Mouse (Mus musculus) lung, embryonic 14.5 days (tissue): Measurements from ENCODE around the gene Zfp382. TPM values are rescaled to one million over a fixed set of nuclear protein-coding genes. Genes with fewer than 3 reads are reported as not detected.
A peak's percentile ranks its signal among the peaks of the same experiment; 100 is the strongest.

Experiments used
- ATAC-seq: fragments of 200-750 bp; cut with Nextera tagmentation; 2 replicates; pipeline ENCODE4 v1.8.0; 2017; ENCODE audit warnings: mild to moderate bottlenecking, moderate TSS enrichment, moderate library complexity; ENCODE audit not compliant: insufficient read depth
- DNase-seq: peaks from one replicate; pipeline ENCODE4 v3.0.0-alpha.2; 2015
- H3K27ac ChIP-seq: fragments of 300-500 bp; sonication (generic); 2 replicates; pipeline ENCODE4 v1.5.1; 2014; ENCODE audit warnings: low read depth, mild to moderate bottlenecking, moderate library complexity
- H3K27me3 ChIP-seq: fragments of 300-500 bp; sonication (generic); 2 replicates; pipeline ENCODE4 v1.6.1; 2014; ENCODE audit warnings: low read length, control low read depth; ENCODE audit not compliant: insufficient read depth
- H3K36me3 ChIP-seq: fragments of 300-500 bp; sonication (generic); 2 replicates; pipeline ENCODE4 v1.6.1; 2014; ENCODE audit warnings: control low read depth; ENCODE audit not compliant: insufficient read depth
- H3K4me1 ChIP-seq: fragments of 300-500 bp; sonication (generic); 2 replicates; pipeline ENCODE4 v1.6.1; 2014; ENCODE audit warnings: antibody characterized with exemption, control low read depth; ENCODE audit not compliant: insufficient read depth
- H3K4me2 ChIP-seq: fragments of 300-500 bp; sonication (generic); 2 replicates; pipeline ENCODE4 v1.6.1; 2014; ENCODE audit warnings: mild to moderate bottlenecking
- H3K4me3 ChIP-seq: fragments of 300-500 bp; sonication (generic); 2 replicates; pipeline ENCODE4 v1.5.1; 2014; ENCODE audit warnings: low read depth, low read length
- H3K9ac ChIP-seq: fragments of 300-500 bp; sonication (generic); 2 replicates; pipeline ENCODE4 v1.6.1; 2014
- H3K9me3 ChIP-seq: fragments of 300-500 bp; sonication (generic); 2 replicates; pipeline ENCODE4 v1.6.1; 2016; ENCODE audit warnings: low read depth, low read length, control low read depth
- CTCF ChIP-seq: IDR thresholded peaks from 2 replicates; pipeline ENCODE4 v1.5.1; 2016; ENCODE audit warnings: antibody characterized with exemption, low read depth
- WGBS: fragments of 180-500 bp; shearing (Covaris S2); extraction: QIAGEN DNeasy Blood & Tissue Kit; methylation state at CpG from one replicate; pipeline ENCODE4 v1.1.7; 2014; 5-methylcytosine and 5-hydroxymethylcytosine counted together
- polyA plus RNA-seq: library from polyadenylated mRNA; unstranded; fragments of >200 nt; fragmentation: Nextera tagmentation; extraction: Ambion mirVana; gene quantifications from 2 replicates; pipeline ENCODE4 v1.2.1, GENCODE M21; 2014

Zfp382 gene
- polyA plus RNA-seq, 1 experiment from 2014 or later = 8.1 TPM

GRCm38 (mm10) chr7:30090970-30091585 is 30.7 kb upstream of the Zfp382 start:
- H3K27ac ChIP-seq = no peak overlapping the region
- peaks cover 8% of the 10 kb centered on the region; the same call in 1 of the 2 replicates for H3K36me3 ChIP-seq
- ATAC-seq (no peak), DNase-seq (peak; percentile 81)
- no peaks in the 10 kb centered on the region for H3K27me3 ChIP-seq
- H3K4me3 ChIP-seq = peak overlapping the region; percentile 62
- WGBS = 6% methylated on average over 9 of the region's 9 CpGs
- peak overlapping the region; percentile 62 for H3K4me2 ChIP-seq
- 0 out of 2 replicates have a peak, but pooled peaks cover 4% of the 10 kb centered on the region for H3K4me1 ChIP-seq
- peak; percentile 61 for TF ChIP-seq CTCF
- no peak overlapping the region for H3K9ac ChIP-seq
- H3K9me3 ChIP-seq = no peaks in the 10 kb centered on the region

DNA sequence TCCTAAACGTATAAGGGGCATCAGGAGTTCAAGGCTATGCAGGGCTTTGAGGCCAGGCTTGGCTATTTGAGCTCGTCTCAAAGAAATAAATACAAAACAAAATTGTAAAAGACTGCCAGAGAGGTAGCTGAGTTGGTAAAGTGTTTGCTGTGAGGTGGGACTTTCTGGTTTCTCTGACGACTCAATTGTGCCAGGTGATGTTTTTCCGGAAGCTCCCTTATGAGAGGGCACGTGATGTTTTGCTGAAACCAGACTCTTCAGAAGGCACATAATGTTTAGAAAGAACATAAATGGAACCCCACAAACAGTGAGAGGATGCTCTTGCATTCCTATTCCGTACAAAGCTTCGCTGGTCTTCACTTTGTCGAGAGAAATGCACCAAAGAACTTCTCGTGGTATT is 29.1 kb upstream of the Zfp382 start:
- no peak overlapping the region for H3K27ac ChIP-seq
- H3K36me3 ChIP-seq = peaks cover 3% of the 10 kb centered on the region; the same call in 1 of the 2 replicates
- no peaks in the 10 kb centered on the region for H3K9me3 ChIP-seq
- H3K9ac ChIP-seq = no peak overlapping the region
- DNase-seq (no peak), ATAC-seq (no peak)
- H3K4me3 ChIP-seq = no peak overlapping the region
- 0 out of 2 replicates have a peak, but pooled peaks cover 4% of the 10 kb centered on the region for H3K4me1 ChIP-seq
- no peaks in the 10 kb centered on the region for H3K27me3 ChIP-seq
- 75% methylated on average over 9 of the region's 9 CpGs for WGBS
- H3K4me2 ChIP-seq = no peak overlapping the region
- no peak for TF ChIP-seq CTCF

DNA sequence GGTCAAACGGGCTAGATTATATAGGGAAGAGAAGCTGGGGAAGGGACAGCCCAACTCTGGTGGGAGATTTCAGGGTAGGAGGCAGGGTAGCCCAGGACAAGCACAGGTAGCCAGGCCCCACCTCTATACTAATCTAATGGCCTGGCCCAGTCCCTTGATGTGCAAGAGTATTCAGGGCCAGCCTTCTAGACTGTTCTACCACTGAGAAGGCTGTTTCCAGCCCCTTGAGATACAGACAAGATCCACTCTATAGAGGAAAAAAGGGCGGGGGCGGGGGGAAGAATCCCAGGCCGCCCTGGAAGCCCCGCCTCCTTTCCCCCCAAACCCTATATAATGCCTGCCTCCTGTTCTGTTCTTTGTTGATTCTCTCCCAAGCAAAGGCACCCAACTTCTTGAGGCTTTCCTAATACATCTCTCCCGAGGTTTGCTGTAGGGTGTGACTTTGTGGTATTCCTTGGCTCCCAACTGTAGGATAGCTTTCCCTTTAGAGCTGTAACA is 27.8 kb upstream of the Zfp382 start:
- H3K27me3 ChIP-seq = no peaks in the 10 kb centered on the region
- 0 out of 2 replicates have a peak, but pooled peaks cover 4% of the 10 kb centered on the region for H3K4me1 ChIP-seq
- H3K9ac ChIP-seq = peak overlapping the region; percentile 71; the same call in 1 of the 2 replicates
- DNase-seq = no peak
- peak overlapping the region; percentile 79 for H3K4me2 ChIP-seq
- 71% methylated on average over 6 of the region's 6 CpGs for WGBS
- ATAC-seq = no peak
- 0 out of 2 replicates have a peak overlapping the region, but pooled peaks have one; percentile 42 for H3K27ac ChIP-seq
- H3K4me3 ChIP-seq = peak overlapping the region; percentile 51
- no peaks in the 10 kb centered on the region for H3K9me3 ChIP-seq
- TF ChIP-seq CTCF = no peak
- H3K36me3 ChIP-seq = peaks cover 10% of the 10 kb centered on the region

DNA sequence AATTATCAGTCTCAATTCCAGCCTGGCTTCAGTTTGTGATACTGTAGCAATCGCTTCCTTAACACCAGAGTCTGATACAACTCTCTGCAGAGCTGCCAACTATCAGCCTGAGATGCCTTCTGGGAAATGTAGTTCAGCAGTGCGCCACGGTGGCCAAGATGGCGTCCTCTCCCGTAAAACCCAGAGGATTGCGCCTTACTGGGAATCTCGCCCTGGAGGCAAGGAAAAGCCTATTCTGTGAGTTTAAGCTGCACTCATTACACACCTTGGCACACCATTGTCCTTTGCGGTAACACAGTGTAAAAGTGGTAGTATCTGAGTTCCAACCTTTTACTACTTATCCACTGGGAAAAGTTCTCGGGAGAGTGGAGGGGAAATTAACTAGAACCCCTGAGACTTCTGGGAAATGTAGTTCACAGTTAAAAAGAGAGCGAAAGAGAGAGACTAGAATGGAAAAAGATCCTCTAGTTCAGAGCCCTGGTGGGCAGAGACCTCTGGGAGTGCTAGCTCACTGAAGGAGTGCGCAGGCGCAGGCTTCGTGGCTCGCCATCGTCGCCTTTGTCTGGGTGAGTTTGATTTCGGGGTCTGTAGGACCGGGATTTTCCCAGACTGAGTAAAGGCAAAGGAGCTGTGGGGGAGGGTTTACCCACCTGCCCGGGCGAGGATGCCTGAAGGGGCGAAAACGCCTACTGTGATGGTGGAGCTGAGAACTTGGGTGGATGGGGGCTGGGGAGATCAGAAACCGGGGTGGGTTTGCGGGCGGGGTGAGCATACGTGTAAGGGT is 26.9 kb upstream of the Zfp382 start, which contains the start of gene Zfp260:
TSS of gene Zfp260 (plus strand) at position 132 of the 784 bp plus-strand sequence.
- peak; percentile 44 for TF ChIP-seq CTCF
- Histone ChIP-seq H3K9ac (peak within 1 kb of the TSS; percentile 71), H3K27me3 (no peaks in the 10 kb centered on the region), H3K27ac (peak within 1 kb of the TSS; percentile 95), H3K36me3 (peaks cover 18% of the 10 kb centered on the region), H3K4me1 (no peaks in the 10 kb centered on the region), H3K4me3 (peak within 1 kb of the TSS; percentile 51), H3K9me3 (no peaks in the 10 kb centered on the region), H3K4me2 (peak within 1 kb of the TSS; percentile 79)
- peak; percentile 83 for ATAC-seq
- WGBS = under 1% methylated on average over 26 of the region's 26 CpGs
- peak; percentile 97 for DNase-seq

DNA sequence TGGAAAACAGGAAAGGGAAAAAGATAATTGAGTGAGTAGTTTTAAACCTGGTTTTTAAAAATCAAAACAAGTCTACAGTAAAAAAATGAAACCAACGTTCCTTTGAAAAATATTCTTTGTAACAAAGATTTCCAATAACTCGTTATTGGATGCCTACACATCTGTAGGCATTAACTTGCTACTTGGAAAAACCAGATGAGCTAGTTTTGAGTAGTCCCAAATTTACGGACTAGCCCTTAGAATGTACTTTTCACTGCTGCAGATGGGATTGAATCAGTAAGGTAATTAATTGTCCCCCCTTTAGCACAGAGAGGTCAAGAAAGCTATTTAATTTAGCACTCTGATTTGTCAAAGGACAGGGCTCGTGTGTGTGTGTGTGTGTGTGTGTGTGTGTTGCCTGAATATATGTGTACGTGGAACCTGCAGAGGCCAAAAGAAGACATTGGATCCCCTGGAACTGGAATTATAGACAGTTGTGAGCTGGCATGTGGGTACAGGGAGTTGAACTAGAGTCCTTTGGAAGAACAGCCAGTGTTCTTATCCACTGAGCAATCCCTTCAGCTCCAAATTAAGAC is 26.1 kb upstream of the Zfp382 start:
- no peak for TF ChIP-seq CTCF
- DNase-seq = peak; percentile 52

DNA sequence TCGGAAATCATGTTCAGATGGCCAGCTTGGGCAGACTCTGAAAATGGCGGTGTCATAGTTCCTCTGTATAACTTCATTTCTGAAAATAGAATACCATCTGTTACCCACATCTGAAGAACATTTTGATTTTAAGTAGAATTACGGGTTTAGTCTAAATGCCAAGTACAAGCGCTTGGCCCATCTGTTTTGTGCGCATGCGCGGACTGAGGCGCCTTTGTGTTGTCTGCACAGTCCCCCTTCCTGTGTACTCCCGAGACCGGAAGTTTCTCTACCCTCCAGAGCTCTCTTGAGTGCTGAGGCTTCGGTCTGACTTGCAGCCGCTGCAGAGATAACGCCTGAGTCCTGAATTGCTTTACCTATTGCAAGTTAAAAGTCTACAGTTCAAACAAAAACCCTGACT is 22.4 kb upstream of the Zfp382 start:
- H3K4me3 ChIP-seq = no peak overlapping the region
- peaks cover 59% of the 10 kb centered on the region for H3K36me3 ChIP-seq
- no peaks in the 10 kb centered on the region for H3K4me1 ChIP-seq
- H3K27ac ChIP-seq = no peak overlapping the region
- no peak overlapping the region for H3K4me2 ChIP-seq
- H3K9ac ChIP-seq = no peak overlapping the region
- DNase-seq (no peak), ATAC-seq (no peak)
- no peak for TF ChIP-seq CTCF
- H3K27me3 ChIP-seq = no peaks in the 10 kb centered on the region
- WGBS = 94% methylated on average over 13 of the region's 13 CpGs
- peaks cover 18% of the 10 kb centered on the region for H3K9me3 ChIP-seq

More for the DNA sequence above, 26.1 kb upstream of the Zfp382 start:
- Histone ChIP-seq H3K4me1 (no peaks in the 10 kb centered on the region), H3K9me3 (no peaks in the 10 kb centered on the region), H3K27ac (peak overlapping the region; percentile 95), H3K4me3 (peak overlapping the region; percentile 51), H3K9ac (peak overlapping the region; percentile 71), H3K4me2 (peak overlapping the region; percentile 79), H3K27me3 (no peaks in the 10 kb centered on the region), H3K36me3 (peaks cover 26% of the 10 kb centered on the region)
- ATAC-seq = no peak
- WGBS = 3% methylated on average over 5 of the region's 5 CpGs
